Mouse (Mus musculus) lung, postnatal 4 days (tissue): ENCODE measurements at regions not wholly inside any gene's neighbourhood (a gene's known extent, or its start where the extent isn't known, plus 50 kb on each side); places are given as distances from the start of the nearest gene placed in this dataset.
"Not testable (repeated sequence)": the region's sequence is repeated elsewhere in the genome, so short reads cannot be mapped to it uniquely, and the experiment has no call there.

ENCODE experiments used
- DNase-seq, 2 experiments: peaks; one replicate each; pipeline ENCODE4 v3.0.0; 2021

DNA sequence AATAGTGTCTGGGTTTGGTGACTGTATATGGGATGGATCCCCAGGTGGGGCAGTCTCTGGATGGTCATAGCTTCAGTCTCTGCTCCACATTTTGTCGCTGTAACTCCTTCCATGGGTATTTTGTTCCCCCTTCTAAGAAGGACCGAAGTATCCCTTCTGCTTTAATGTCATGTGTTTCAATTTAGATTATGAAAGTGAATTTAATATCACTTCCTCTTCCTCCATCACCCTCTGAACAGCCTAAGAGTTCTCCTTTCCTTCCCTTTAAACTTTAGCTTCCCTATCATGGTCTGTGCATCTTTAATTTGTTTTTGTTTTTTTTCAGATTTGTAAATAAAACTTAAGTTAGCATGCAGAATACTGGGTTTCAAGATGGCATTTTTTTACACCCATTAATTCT is 211.0 kb upstream of the Phyhipl start:
- DNase-seq: no peak

GRCm38 (mm10) chr10:70864650-70865049 is 208.9 kb upstream of the Phyhipl start:
- no peak for DNase-seq

DNA sequence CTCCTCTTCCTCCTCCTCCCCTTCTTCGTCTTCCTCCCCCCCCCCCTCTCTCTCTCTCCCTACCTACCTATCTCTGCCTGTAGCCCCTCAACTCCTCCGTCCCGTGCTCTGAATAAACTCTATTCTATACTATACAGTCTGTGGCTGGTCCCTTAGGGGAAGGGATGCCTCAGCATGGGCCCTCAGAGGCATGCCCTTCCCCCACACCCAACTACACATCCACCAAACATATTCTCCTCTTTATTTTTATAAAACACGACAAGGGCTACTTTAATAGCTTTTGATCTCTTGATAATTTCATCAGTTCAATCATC is 206.2 kb upstream of the Phyhipl start:
- no peak for DNase-seq

GRCm38 (mm10) chr10:70861131-70862021 is 205.6 kb upstream of the Phyhipl start:
- DNase-seq: no peak

DNA sequence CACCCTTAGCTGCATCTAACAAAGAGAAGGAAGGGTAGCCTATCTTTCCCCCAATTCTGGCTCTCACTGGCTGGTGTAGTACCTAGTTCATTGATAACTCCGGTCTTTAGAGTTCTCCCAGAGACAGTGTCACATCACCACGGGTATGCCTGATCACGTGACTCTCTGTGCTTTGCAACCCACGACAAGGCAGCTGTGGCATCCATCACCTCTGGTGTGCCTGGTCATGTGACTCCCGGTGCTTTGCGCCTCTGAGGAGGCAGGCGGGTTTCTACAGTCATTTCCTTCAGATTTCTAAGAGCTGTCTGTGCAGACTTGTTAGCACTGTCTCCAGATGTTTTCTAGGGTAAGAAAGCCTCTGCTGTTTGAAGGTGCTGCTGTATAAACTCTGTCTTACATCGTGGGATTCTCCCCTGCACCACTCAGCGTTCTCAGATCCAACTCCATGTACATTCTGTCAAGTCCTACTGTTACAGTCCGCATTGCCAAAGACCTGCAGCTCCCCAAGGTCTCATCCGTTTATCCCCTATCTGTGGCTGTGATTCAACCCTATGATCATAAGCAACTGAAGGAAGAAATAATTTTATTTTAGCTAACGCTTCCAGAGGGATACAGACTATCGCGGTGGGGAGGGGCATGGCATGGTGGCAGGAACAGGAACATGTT is 201.5 kb upstream of the Phyhipl start:
- DNase-seq: no peak

DNA sequence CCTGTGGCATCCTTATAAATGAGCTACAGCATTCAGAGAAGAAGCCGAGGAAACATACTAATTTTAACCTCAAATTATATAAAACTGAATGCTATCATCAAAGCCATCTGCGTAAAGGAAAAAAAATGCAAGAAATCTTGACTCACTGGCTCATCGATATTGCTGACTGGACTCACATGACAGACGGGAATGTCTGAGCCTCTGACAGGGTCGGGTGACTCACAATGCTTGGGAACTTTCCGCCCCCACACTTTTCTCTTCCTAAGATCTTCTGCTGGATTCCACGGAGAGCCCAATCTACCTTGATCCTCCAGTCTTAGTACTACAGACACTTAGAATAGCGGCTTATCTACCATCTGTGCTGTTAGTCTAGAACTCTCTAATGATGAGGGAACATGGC is 200.2 kb upstream of the Phyhipl start:
- DNase-seq: no peak

DNA sequence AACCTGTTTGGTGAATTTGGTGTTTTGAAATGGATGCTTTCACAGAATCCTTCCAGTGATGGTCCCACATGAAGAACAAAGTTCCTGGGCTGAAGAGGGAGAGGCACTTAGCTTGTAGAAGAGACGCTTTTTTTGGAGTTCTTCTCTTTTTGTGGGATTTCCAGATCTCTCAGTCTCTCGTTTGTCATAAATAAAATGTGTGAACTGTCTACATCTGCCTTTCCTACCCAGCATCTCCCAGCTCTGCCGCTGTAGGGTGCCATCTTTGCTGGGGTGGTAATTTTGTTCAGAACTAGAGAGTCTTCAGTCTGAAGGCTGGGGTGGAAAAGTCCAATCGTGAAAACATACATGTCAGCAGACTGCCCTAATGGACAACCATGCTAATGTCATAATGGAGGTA is 197.8 kb upstream of the Phyhipl start:
- no peak for DNase-seq

DNA sequence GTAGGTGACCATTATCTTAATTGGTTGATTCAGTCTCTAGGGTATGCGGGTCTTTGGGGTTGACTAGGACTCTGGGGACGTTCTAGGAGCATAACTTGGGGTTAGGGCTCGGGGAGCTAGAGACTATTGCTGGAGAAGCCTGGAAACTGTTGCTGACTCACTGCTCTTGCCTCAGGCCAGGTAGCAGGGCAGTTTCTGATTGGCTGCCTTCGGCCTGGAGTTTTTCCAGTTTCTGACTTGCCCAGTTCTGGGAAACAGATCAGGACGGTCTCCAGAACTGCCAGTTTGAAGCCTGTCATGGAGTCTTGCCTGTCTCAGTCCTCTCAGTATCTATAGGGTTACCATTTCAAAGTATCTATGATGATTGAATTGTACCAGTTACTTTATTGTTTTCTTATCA is 192.4 kb upstream of the Phyhipl start:
- DNase-seq: no peak

- no peak for DNase-seq
These were observed 191.6 kb upstream of the Phyhipl start for GRCm38 (mm10) chr10:70847341-70847882.

GRCm38 (mm10) chr10:70846281-70847168 is 190.8 kb upstream of the Phyhipl start:
- no peak for DNase-seq

DNA sequence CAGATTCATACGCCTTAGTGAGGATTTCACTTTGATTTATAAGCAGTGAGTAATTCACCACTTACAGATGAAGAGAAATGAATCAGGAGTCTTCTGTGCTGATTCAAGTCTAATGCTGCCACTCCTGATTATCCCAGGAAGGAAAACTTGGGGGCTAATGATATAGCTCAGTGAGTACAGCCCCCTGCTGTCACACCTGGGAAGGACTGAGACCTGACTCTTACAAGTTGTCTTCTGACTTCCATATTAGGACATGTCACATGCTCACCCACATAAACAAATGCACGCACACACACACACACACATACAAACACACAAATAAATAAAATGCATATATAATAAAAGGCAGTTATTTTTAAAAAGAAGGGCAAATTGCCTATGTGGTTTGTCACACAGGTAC is 188.1 kb upstream of the Phyhipl start:
- DNase-seq: no peak

GRCm38 (mm10) chr10:70842176-70842838 is 186.5 kb upstream of the Phyhipl start:
- no peak for DNase-seq

- not testable (repeated sequence) for DNase-seq
These were observed 185.4 kb upstream of the Phyhipl start for GRCm38 (mm10) chr10:70841179-70841578.

DNA sequence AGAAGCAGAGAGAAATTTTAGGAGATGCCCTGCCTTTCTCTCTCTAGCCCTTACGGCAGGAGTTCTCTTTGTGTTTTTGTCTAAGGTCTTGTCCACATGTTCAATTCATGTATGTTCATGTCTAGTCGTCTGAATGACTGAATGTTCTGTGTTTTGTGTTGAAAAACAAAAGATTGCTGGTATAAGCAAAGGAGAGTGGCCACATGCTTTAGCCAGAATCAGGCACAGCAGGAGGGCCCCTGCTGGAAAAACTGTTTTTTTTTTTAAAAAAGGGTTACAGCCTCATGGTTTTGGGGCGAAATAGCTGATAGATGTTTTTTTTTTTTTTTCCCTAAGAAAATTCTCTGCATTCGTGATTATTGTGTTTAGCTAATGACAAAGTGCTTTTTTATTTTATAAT is 182.4 kb upstream of the Phyhipl start:
- no peak for DNase-seq

GRCm38 (mm10) chr10:70837326-70837725 is 181.6 kb upstream of the Phyhipl start:
- no peak for DNase-seq

- DNase-seq: peak in 1 of 2 experiments; percentile 27
These were observed 176.9 kb upstream of the Phyhipl start for GRCm38 (mm10) chr10:70832616-70833015.

- no peak for DNase-seq
These were observed 172.5 kb upstream of the Phyhipl start for GRCm38 (mm10) chr10:70828217-70828616.

- DNase-seq: not testable (repeated sequence)
These were observed 171.8 kb upstream of the Phyhipl start for GRCm38 (mm10) chr10:70827522-70827921.

GRCm38 (mm10) chr10:70826706-70827105 is 170.9 kb upstream of the Phyhipl start:
- no peak for DNase-seq

DNA sequence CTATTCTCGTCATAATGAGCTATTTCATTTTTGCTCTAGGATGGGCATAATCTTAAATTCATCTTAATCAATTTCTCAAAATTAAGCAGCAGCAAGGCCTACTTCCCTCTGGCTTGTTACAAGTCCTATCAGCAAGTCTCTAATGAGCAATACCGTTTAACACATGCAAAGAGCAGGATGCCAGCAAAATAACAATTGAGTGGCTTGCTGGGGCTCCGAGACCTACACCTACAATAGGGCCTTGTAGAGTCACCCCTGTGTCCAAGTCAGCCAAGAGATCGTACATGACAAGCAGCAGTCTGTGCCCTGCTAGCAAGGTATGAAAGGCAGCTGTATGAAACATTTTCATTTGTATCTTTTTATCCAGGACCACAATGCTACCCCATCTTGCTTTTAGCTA is 169.7 kb upstream of the Phyhipl start:
- DNase-seq: no peak

DNA sequence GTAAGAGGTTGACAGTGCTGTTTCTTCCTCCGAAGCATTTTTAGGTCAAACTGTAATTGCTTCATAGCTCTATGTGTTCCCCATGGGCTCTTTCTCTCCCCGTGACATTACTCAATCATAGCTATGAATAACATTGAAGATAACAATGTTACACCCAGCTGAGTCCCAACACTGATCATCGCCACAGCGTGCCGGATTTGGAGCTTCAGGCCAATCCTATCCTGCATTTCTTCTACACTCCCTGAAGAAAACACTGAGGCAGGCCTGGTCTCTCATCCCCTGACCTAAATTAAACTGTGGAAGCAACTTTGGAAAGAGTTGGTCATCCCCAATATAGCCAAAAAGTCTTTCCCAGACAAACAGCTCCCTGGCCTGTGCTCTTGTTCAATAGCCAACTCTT is 168.7 kb upstream of the Phyhipl start:
- no peak for DNase-seq

GRCm38 (mm10) chr10:70819951-70820350 is 164.2 kb upstream of the Phyhipl start:
- no peak for DNase-seq
